Mouse (Mus musculus): ENCODE results near the gene Zfp341.

Gene Zfp341

DNA sequence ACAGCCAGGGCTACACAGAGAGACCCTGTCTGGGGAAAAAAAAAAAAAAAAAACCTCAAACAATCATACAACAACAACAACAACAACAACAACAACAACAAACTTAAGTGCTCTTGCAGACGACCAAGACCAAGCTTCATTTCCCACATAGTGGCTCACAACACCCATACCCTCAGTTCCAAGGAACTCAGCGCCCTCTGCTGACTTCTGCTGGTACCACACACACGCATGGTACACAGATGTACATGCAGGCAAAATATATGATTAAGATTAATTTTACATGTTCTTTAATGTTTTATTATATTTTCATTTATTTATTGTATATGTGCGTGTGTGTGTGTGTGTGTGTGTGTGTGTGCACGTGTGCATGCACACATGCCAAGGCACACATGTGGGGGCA is 26.7 kb upstream of the Zfp341 start:
- peak; percentile 54 for DNase-seq (ENCODE audit: low spot score)

DNA sequence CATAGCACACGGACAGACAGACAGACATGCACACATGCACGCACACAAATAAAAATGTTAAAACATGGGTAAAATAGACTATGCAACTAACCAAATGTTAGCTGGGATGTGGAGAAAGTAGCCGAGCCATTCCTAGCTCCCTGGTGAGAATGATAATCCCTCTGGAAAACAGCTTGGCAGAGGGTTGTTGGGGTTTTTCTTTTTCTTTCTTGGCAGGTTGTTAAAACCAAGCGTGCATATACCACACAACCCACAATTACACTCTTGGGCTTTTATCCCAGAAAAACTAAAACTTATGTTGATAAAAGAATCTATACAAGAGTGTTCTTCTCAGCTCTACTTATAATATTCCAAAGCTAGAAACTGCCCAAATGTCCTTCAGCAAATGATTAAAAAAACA is 24.0 kb upstream of the Zfp341 start:
- no peak for DNase-seq (ENCODE audit: low spot score)

DNA sequence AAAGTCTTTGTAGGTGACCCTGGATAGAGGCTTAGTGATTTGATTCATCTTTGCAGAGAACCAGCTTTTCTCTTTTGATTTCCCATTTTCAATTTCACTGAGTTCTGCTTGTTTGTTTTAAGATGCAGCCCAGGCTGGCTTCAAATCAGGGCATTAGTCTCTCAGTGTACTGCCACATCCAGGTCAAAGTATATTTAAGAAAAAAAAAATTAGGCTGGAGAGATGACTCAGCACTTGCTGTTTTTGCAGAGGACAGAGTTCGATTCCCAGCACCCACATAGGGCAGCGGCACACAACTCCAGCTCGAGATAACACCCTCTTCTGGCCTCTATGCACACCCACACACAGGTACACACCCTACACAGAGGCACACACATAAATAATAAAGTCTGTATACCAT is 21.9 kb upstream of the Zfp341 start:
- DNase-seq (ENCODE audit: low spot score) = peak; percentile 64

- DNase-seq (ENCODE audit: low spot score) = peak; percentile 63
Observed at GRCm38 (mm10) chr2:154593025-154593424, 20.1 kb upstream of the Zfp341 start.

- DNase-seq (ENCODE audit: low spot score) = peak; percentile 42
Observed at GRCm38 (mm10) chr2:154595775-154596174, 17.3 kb upstream of the Zfp341 start.

DNA sequence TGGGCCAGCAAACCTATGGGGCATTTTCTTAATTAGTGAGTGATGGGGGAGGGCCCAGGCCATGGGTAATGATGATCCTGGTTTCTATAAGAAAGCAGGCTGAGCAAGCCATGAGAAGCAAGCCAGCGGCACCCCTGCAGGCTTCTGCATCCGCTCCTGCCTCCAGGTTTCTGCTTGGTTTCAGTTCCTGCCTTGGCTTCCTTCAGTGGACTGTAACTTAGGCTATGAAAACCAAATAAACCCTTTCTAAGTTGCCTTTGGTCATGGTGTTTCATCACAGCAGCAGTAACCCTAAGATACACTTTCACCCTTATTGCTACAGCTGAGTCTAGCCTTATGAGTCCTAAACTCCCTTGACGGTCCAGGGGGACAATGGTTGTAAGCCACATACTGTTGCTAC is 15.7 kb upstream of the Zfp341 start:
- DNase-seq (ENCODE audit: low spot score) = no peak

DNA sequence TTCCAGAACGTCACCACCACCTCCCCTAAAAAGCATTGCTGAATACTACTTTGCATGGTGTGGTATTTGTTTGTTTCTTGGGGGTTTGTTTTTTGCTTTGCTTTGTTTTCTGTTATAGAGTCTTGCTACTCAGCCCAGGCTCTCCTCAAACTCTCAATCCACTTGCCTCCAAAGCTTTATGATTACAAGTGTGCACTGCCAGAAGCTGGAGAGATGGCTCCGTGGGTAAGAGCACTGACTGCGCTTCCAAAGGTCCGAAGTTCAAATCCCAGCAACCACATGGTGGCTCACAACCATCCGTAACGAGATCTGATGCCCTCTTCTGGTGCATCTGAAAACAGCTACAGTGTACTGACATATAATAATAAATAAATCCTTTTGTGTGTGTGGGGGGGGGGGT is 12.5 kb upstream of the Zfp341 start:
- no peak for DNase-seq (ENCODE audit: low spot score)

- peak; percentile 71 for DNase-seq (ENCODE audit: low spot score)
Observed at GRCm38 (mm10) chr2:154601324-154601723, 11.8 kb upstream of the Zfp341 start.

DNA sequence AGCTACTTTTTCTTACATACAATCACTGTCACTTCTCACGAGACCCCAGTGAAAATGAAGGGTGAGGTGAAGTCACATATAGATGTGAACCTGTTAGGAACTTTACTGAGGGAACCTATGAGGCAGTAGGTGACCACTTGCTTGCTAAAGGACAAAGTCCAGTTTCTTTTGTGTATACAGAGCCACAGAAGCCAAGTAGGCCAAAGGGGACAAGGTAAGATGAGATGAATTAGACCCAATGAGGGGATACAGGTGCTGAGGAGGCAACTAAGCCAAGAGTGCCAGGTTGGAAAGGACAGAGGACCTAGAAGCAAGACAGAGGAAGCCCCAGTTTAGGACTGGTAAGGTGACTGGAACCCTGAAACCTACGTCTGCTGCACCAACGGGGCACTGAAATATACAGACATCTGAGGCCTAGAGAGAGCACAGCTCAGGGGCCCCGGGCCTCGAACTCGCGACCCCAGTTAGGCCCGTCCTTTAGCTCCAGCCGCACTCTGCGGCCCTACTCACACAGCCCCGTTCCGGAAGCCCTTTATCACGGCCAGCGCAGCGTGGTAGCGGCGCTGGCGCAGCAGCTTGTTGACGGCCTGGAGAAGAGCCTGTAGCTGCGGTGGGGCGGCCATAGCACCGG is 10.0 kb upstream of the Zfp341 start:
- peak; percentile 66 for DNase-seq (ENCODE audit: low spot score)

GRCm38 (mm10) chr2:154603638-154604153 is 9.4 kb upstream of the Zfp341 start, which contains the start of gene Pxmp4:
Gene Pxmp4 (minus strand): TSS chr2:154603708.
- peak; percentile 100 for DNase-seq (ENCODE audit: low spot score)

GRCm38 (mm10) chr2:154604156-154604555 is 8.9 kb upstream of the Zfp341 start:
- no peak for DNase-seq (ENCODE audit: low spot score)

DNA sequence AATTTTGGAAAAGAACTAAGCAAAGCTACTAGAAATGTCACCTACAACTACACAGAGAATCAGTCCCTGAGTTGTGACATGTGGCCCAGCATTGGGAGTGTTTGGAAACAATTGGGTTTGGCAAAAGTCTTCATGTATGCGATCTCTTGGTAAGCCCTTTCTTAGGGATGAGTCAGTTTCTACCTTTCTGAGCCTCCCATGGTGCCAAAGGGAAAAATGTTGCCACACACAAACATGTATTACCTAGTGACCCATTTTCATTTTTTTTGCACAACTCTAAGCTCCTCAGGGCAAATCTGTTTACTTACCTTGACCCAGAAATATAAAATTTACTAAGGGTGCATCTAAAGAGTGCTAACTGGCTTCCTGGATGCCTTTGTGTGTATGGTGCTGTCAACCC is 6.1 kb upstream of the Zfp341 start:
- DNase-seq (ENCODE audit: low spot score) = no peak

GRCm38 (mm10) chr2:154609050-154609767 is 3.9 kb upstream of the Zfp341 start:
- no peak for DNase-seq (ENCODE audit: low spot score)

- no peak for DNase-seq (ENCODE audit: low spot score)
Observed at GRCm38 (mm10) chr2:154614841-154615576, 1.9 kb downstream of the Zfp341 start.

DNA sequence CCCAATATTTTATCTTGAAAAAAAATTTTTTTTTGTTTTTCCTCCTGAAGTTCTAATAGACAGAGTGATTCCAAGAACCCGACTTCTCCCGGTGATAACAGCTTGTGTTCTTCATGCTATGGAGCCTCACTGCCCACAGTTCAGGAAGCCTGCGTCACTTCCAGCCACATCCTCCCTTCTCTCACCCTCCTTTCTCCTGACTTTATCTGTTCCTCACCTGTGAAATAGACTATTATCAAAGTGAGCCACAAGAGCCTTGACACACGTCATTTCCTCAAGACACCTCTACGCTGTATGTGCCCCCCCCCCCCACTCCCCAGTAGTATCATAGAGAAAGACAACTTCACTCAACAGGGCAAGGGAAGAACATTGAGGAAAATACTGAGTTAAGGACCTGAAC is 2.6 kb downstream of the Zfp341 start:
- no peak for DNase-seq (ENCODE audit: low spot score)

GRCm38 (mm10) chr2:154617061-154617460 is 4.0 kb downstream of the Zfp341 start:
- no peak for DNase-seq (ENCODE audit: low spot score)

- DNase-seq (ENCODE audit: low spot score) = no peak
Observed at GRCm38 (mm10) chr2:154621684-154622083, 8.6 kb downstream of the Zfp341 start.

DNA sequence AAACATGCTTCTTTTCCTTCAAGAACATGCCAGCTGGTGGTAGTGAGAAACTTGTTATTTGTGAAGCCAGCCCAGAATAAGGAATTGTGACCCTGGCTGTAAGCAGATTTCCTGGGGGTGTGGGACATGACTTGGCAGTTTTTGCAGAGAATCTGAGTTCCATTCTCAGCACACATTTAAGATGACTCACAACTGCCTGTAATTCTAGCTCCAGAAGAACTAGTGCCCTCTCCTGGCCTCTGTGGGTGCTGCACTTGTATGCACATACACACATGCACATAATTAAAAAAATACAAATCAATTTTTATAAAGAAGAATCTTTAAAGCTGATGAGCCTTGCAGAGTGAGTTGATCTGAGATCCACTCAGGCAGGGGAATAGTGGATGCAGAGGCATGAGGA is 11.0 kb downstream of the Zfp341 start:
- no peak for DNase-seq (ENCODE audit: low spot score)

DNA sequence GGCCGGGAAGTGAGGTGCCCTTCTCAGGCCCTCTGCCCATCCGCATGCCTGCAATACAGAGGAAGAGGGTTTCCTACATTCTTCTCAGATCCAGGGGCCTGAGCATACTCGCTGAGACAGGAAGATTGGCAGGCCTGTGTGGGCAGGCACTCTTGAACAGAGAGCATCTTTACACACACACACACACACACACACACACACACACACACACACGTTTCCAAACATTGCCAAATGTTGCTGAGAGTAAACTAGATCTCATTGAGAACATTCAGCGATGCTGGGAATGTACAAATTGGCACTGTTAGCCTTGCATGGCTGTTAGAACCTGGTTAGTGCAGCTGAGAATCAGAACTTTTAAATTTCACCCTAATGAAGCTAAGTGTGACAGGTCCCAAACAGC is 17.4 kb downstream of the Zfp341 start:
- no peak for DNase-seq (ENCODE audit: low spot score)

DNA sequence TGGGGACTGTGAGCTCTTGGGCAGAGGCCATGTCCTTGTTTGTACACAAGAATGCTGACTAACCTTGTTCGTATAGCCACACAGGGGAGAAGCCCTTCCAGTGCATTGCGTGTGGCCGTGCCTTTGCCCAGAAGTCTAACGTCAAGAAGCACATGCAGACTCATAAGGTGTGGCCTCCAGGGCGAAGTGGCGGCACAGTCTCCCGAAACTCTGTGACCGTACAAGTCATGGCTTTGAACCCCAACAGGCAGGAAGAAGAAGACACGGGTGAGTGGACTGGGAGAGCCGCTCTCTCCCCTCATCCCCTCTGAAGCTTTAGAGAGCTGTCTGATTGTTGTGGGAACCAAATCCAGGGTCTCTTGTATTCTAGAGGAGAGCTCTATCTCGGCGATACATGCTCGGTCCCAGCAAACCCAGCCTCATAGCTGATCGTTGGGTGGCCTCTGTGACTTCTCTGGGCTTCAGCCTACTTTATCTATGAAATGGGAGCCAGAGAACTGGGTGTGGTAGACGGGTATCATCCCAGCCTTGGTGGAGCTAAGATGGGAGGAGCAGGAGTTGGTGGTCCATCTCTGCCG is 19.2 kb downstream of the Zfp341 start:
- DNase-seq (ENCODE audit: low spot score) = no peak

DNA sequence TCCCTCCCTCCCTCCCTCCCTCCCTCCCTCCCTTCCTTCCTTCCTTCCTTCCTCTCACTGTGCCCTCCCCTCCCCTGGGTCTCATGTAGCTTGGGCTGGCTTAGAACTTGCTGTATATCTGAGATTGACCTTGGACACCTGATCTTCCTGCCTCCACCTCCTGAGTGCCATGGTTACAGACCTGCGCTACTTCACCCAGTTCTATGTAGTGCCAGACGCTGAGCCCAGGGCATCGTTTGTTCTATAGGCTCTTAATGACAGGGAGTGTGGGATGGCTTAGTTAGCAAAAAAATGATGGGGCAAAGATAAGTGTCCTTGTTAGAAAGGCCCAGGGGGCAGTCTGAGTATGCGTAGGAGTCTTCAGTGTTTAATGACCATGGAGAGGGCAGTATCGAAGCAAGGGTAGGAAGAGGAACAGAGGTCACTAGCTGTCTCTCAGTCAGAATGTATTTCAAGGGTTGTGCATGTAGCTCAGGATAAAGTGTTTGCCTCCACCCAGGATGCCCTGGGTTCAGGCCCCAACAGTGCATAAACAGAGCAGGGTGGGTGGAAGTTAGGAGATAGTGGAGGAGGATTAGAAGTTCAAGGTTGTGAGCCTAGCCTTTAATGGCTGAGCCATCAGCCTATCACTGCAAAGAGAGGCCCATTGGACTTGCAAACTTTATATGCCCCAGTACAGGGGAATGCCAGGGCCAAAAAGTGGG is 20.1 kb downstream of the Zfp341 start:
- DNase-seq (ENCODE audit: low spot score) = no peak
